Mouse (Mus musculus) forebrain, embryonic 11.5 days (tissue): ENCODE results near the gene Rbx1. TPM values are rescaled to one million over a fixed set of nuclear protein-coding genes. Genes with fewer than 3 reads are reported as not detected.

Source experiments
- ATAC-seq: fragments of 200-750 bp; cut with Nextera tagmentation; replicated peaks from 2 replicates; pipeline ENCODE4 v1.8.0; 2017; ENCODE audit warnings: moderate TSS enrichment; ENCODE audit not compliant: low FRiP score
- DNase-seq: peaks from one replicate; pipeline ENCODE4 v3.0.0-alpha.2; 2017; ENCODE audit warnings: low spot score
- H3K27ac ChIP-seq: fragments of 300-500 bp; sonication (generic); 2 replicates; pipeline ENCODE4 v1.5.1; 2014; ENCODE audit warnings: low read depth, low read length
- H3K27me3 ChIP-seq: fragments of 300-500 bp; sonication (generic); 2 replicates; pipeline ENCODE4 v1.6.1; 2014; ENCODE audit warnings: mild to moderate bottlenecking, low read length, mixed read lengths; ENCODE audit not compliant: control insufficient read depth, insufficient read depth
- H3K36me3 ChIP-seq: fragments of 300-500 bp; sonication (generic); 2 replicates; pipeline ENCODE4 v1.6.1; 2014; ENCODE audit warnings: mild to moderate bottlenecking, low read length, moderate library complexity, mixed read lengths; ENCODE audit not compliant: control insufficient read depth, insufficient read depth
- H3K4me1 ChIP-seq: fragments of 300-500 bp; sonication (generic); replicated peaks from 2 replicates; pipeline ENCODE4 v1.6.1; 2014; ENCODE audit warnings: low read length, mixed read lengths; ENCODE audit not compliant: control insufficient read depth, insufficient read depth
- H3K4me2 ChIP-seq: fragments of 300-500 bp; sonication (generic); 2 replicates; pipeline ENCODE4 v1.6.1; 2014; ENCODE audit warnings: low read depth, mild to moderate bottlenecking, low read length, moderate library complexity, mixed read lengths; ENCODE audit not compliant: severe bottlenecking
- H3K4me3 ChIP-seq: fragments of 300-500 bp; sonication (generic); 2 replicates; pipeline ENCODE4 v1.5.1; 2014; ENCODE audit warnings: low read depth, low read length
- H3K9ac ChIP-seq: fragments of 300-500 bp; sonication (generic); 2 replicates; pipeline ENCODE4 v1.6.1; 2014; ENCODE audit warnings: low read length
- H3K9me3 ChIP-seq: fragments of 300-500 bp; sonication (generic); 2 replicates; pipeline ENCODE4 v1.6.1; 2016; ENCODE audit warnings: low read length, mixed read lengths; ENCODE audit not compliant: control insufficient read depth
- WGBS: fragments of 180-500 bp; shearing (Covaris S2); extraction: QIAGEN DNeasy Blood & Tissue Kit; methylation state at CpG from one replicate; pipeline ENCODE4 v1.1.7; 2014; 5-methylcytosine and 5-hydroxymethylcytosine counted together
- polyA plus RNA-seq: library from polyadenylated mRNA; unstranded; fragments of >200 nt; fragmentation: Nextera tagmentation; extraction: Ambion mirVana; gene quantifications from 2 replicates; pipeline ENCODE4 v1.2.1, GENCODE M21; 2014

The Rbx1 gene
- polyA plus RNA-seq, 1 experiment from 2014 or later = 536 TPM

- DNase-seq (no peak), ATAC-seq (no peak)
- no peak overlapping the region for H3K4me2 ChIP-seq
- H3K27me3 ChIP-seq = no peaks in the 10 kb centered on the region
- WGBS = 92% methylated on average over 1 of the region's 1 CpGs
- no peak overlapping the region for H3K9ac ChIP-seq
- no peaks in the 10 kb centered on the region for H3K36me3 ChIP-seq
- H3K4me3 ChIP-seq = no peak overlapping the region
- no peak overlapping the region for H3K27ac ChIP-seq
- H3K4me1 ChIP-seq = no peaks in the 10 kb centered on the region
- H3K9me3 ChIP-seq = no peaks in the 10 kb centered on the region
Measured at GRCm38 (mm10) chr15:81438345-81438744, 27.8 kb upstream of the Rbx1 start.

- Histone ChIP-seq H3K4me2 (no peak overlapping the region), H3K27me3 (no peaks in the 10 kb centered on the region), H3K4me3 (no peak overlapping the region), H3K4me1 (no peaks in the 10 kb centered on the region), H3K27ac (no peak overlapping the region), H3K9me3 (no peaks in the 10 kb centered on the region), H3K36me3 (no peaks in the 10 kb centered on the region), H3K9ac (no peak overlapping the region)
- DNase-seq (no peak), ATAC-seq (no peak)
Measured at GRCm38 (mm10) chr15:81439236-81439635, 26.9 kb upstream of the Rbx1 start.

- no peaks in the 10 kb centered on the region for H3K4me1 ChIP-seq
- no peak for DNase-seq
- H3K27ac ChIP-seq = no peak overlapping the region
- no peak overlapping the region for H3K4me3 ChIP-seq
- no peak for ATAC-seq
- 58% methylated on average over 3 of the region's 3 CpGs for WGBS
- H3K9ac ChIP-seq = no peak overlapping the region
- no peaks in the 10 kb centered on the region for H3K9me3 ChIP-seq
- H3K27me3 ChIP-seq = no peaks in the 10 kb centered on the region
- H3K4me2 ChIP-seq = no peak overlapping the region
- H3K36me3 ChIP-seq = no peaks in the 10 kb centered on the region; the same call in 1 of the 2 replicates
Measured at GRCm38 (mm10) chr15:81448463-81448862, 17.6 kb upstream of the Rbx1 start.

- H3K4me2 ChIP-seq = no peak overlapping the region
- no peak overlapping the region for H3K4me3 ChIP-seq
- WGBS = 78% methylated on average over 7 of the region's 7 CpGs
- DNase-seq (no peak), ATAC-seq (no peak)
- H3K4me1 ChIP-seq = no peaks in the 10 kb centered on the region; the same call in 1 of the 2 replicates
- H3K27ac ChIP-seq = no peak overlapping the region
- H3K36me3 ChIP-seq = no peaks in the 10 kb centered on the region
- H3K9me3 ChIP-seq = no peaks in the 10 kb centered on the region; the same call in 1 of the 2 replicates
- no peaks in the 10 kb centered on the region for H3K27me3 ChIP-seq
- H3K9ac ChIP-seq = no peak overlapping the region
Measured at GRCm38 (mm10) chr15:81461523-81461922, 4.6 kb upstream of the Rbx1 start.

- Histone ChIP-seq H3K36me3 (peaks cover 7% of the 10 kb centered on the region; the same call in 1 of the 2 replicates), H3K9ac (peak overlapping the region; percentile 60), H3K27ac (peak overlapping the region; percentile 58; the same call in 1 of the 2 replicates), H3K27me3 (no peaks in the 10 kb centered on the region), H3K4me3 (peak overlapping the region; percentile 70), H3K4me1 (peaks cover 4% of the 10 kb centered on the region; the same call in 1 of the 2 replicates), H3K4me2 (peak overlapping the region; percentile 64), H3K9me3 (no peaks in the 10 kb centered on the region; the same call in 1 of the 2 replicates)
- DNase-seq = no peak
- WGBS = 84% methylated on average over 12 of the region's 12 CpGs
- ATAC-seq = no peak
Measured at GRCm38 (mm10) chr15:81465016-81465660, 958 bp upstream of the Rbx1 start.

- Histone ChIP-seq H3K9me3 (no peaks in the 10 kb centered on the region; the same call in 1 of the 2 replicates), H3K27me3 (no peaks in the 10 kb centered on the region), H3K4me2 (peak overlapping the region; percentile 53), H3K27ac (peak overlapping the region; percentile 69), H3K4me1 (peaks cover 4% of the 10 kb centered on the region; the same call in 1 of the 2 replicates), H3K9ac (peak overlapping the region; percentile 60), H3K36me3 (peaks cover 9% of the 10 kb centered on the region; the same call in 1 of the 2 replicates), H3K4me3 (peak overlapping the region; percentile 70)
- WGBS = 4% methylated on average over 15 of the region's 15 CpGs
- no peak; the same call in 1 of the 2 replicates for ATAC-seq
- no peak for DNase-seq
Measured at GRCm38 (mm10) chr15:81466738-81467113, 630 bp downstream of the Rbx1 start.

GRCm38 (mm10) chr15:81470735-81471134 lies 4.6 kb downstream of the Rbx1 start:
- no peak overlapping the region for H3K27ac ChIP-seq
- no peak overlapping the region for H3K4me2 ChIP-seq
- no peak for DNase-seq
- no peaks in the 10 kb centered on the region for H3K27me3 ChIP-seq
- no peak overlapping the region for H3K4me3 ChIP-seq
- no peaks in the 10 kb centered on the region for H3K9me3 ChIP-seq
- H3K4me1 ChIP-seq = peaks cover 4% of the 10 kb centered on the region; the same call in 1 of the 2 replicates
- H3K9ac ChIP-seq = no peak overlapping the region
- 85% methylated on average over 8 of the region's 8 CpGs for WGBS
- no peak for ATAC-seq
- peaks cover 21% of the 10 kb centered on the region; the same call in 1 of the 2 replicates for H3K36me3 ChIP-seq

GRCm38 (mm10) chr15:81472256-81472655 lies 6.2 kb downstream of the Rbx1 start:
- peaks cover 6% of the 10 kb centered on the region; the same call in 1 of the 2 replicates for H3K4me1 ChIP-seq
- DNase-seq = no peak
- WGBS = 91% methylated on average over 5 of the region's 5 CpGs
- H3K36me3 ChIP-seq = peaks cover 21% of the 10 kb centered on the region; the same call in 1 of the 2 replicates
- H3K4me2 ChIP-seq = no peak overlapping the region
- H3K27ac ChIP-seq = no peak overlapping the region
- H3K9me3 ChIP-seq = no peaks in the 10 kb centered on the region
- H3K27me3 ChIP-seq = no peaks in the 10 kb centered on the region
- H3K4me3 ChIP-seq = no peak overlapping the region
- no peak for ATAC-seq
- H3K9ac ChIP-seq = no peak overlapping the region

GRCm38 (mm10) chr15:81475654-81476053 lies 9.6 kb downstream of the Rbx1 start:
- Histone ChIP-seq H3K9me3 (no peaks in the 10 kb centered on the region), H3K9ac (no peak overlapping the region), H3K4me2 (no peak overlapping the region), H3K4me3 (no peak overlapping the region), H3K4me1 (0 out of 2 replicates have a peak, but pooled peaks cover 3% of the 10 kb centered on the region), H3K36me3 (peaks cover 14% of the 10 kb centered on the region; the same call in 1 of the 2 replicates), H3K27me3 (no peaks in the 10 kb centered on the region), H3K27ac (no peak overlapping the region)
- DNase-seq (no peak), ATAC-seq (no peak)
- 40% methylated on average over 3 of the region's 3 CpGs for WGBS
